In genomic region chr13:8783686-8784307, GRCm38 (mm10) we compare ENCODE assay signal across 21 mouse cellular contexts.
"Had no signal": no experiment of that assay in that cellular context is flagged by ENCODE, and none has a peak within 500 bp of the region (broad histone marks: within the 10 kb centered on the region; RNA-seq: fewer than 3 reads in every experiment).

No protein-coding gene starts in this region.

- H3K36me3 ChIP-seq: limb, embryonic 10.5 days; limb, embryonic 13.5 days; liver, embryonic 12.5 days; liver, embryonic 15.5 days; lung, embryonic 15.5 days; midbrain, embryonic 10.5 days; midbrain, embryonic 13.5 days; stomach, embryonic 15.5 days had no signal

- H3K4me3 ChIP-seq: limb, embryonic 10.5 days; limb, embryonic 13.5 days; liver, embryonic 12.5 days; liver, embryonic 15.5 days; lung, embryonic 15.5 days; megakaryocyte, embryonic 14.5 days; midbrain, embryonic 10.5 days; midbrain, embryonic 13.5 days; myocyte; stomach, embryonic 15.5 days had no signal

- H3K27me3 ChIP-seq: limb, embryonic 13.5 days; liver, embryonic 12.5 days; liver, embryonic 15.5 days; lung, embryonic 15.5 days; midbrain, embryonic 13.5 days; stomach, embryonic 15.5 days had no signal

- H3K9me3 ChIP-seq: limb, embryonic 10.5 days; limb, embryonic 13.5 days; liver, embryonic 12.5 days; liver, embryonic 15.5 days; lung, embryonic 15.5 days; megakaryocyte, embryonic 14.5 days; midbrain, embryonic 10.5 days; midbrain, embryonic 13.5 days; stomach, embryonic 15.5 days had no signal

- DNase-seq: kidney, adult 18-20 months; kidney, adult 9 months; kidney, postnatal 14 days; kidney, postnatal 4 days; layer of hippocampus, adult 9-11 months; liver; lung, adult 18-20 months; lung, postnatal 10 days; lung, postnatal 36 days; right cerebral cortex, postnatal 25 days; spleen, adult 18-20 months had no signal

- H3K27ac ChIP-seq: limb, embryonic 10.5 days; limb, embryonic 13.5 days; liver, embryonic 12.5 days; liver, embryonic 15.5 days; lung, embryonic 15.5 days; midbrain, embryonic 10.5 days; stomach, embryonic 15.5 days had no signal

- H3K4me1 ChIP-seq: liver, embryonic 15.5 days; lung, embryonic 15.5 days; midbrain, embryonic 10.5 days; stomach, embryonic 15.5 days had no signal
